Mouse (Mus musculus): ENCODE measurements around the gene St14.

GRCm38 (mm10) chr9:31120533-31120915 lies 11.1 kb downstream of the St14 start:
- TF ChIP-seq CTCF (IDR thresholded peaks at IDR 0.05; ENCODE audit: borderline replicate concordance, insufficient read depth, low read depth, low read length), result no peak
- TF ChIP-seq POLR2A (IDR thresholded peaks at IDR 0.05; ENCODE audit: borderline replicate concordance, insufficient read depth, low read length), result no peak
